Mouse (Mus musculus) C2C12 (cell line): ENCODE data around the gene Pawr. TPM values are rescaled to one million over a fixed set of nuclear protein-coding genes. Genes with fewer than 3 reads are reported as not detected.

Experiments used
- H3K27me3 ChIP-seq: one replicate; pipeline ENCODE4 v1.6.1; 2011; ENCODE audit not compliant: control insufficient read depth, insufficient read depth, insufficient read length
- H3K36me3 ChIP-seq: one replicate; pipeline ENCODE4 v1.6.1; 2011; ENCODE audit not compliant: control insufficient read depth, insufficient read depth
- H3K4me3 ChIP-seq: one replicate; pipeline ENCODE4 v1.5.1; 2011; ENCODE audit warnings: mild to moderate bottlenecking, control low read depth; ENCODE audit not compliant: poor library complexity, insufficient read depth, severe bottlenecking
- H3K79me2 ChIP-seq: one replicate; pipeline ENCODE4 v1.6.1; 2011; ENCODE audit not compliant: control insufficient read depth, insufficient read depth
- H3K79me3 ChIP-seq: one replicate; pipeline ENCODE4 v1.6.1; 2011; ENCODE audit warnings: low read depth, control low read depth
- H3ac ChIP-seq: one replicate; pipeline ENCODE3; 2011; ENCODE audit warnings: low read depth; ENCODE audit not compliant: control insufficient read depth, insufficient read length
- CEBPB ChIP-seq: IDR thresholded peaks from one replicate; pipeline ENCODE4 v1.6.1; 2011; ENCODE audit warnings: low read depth, mild to moderate bottlenecking, control low read depth, moderate library complexity
- CTCF ChIP-seq: IDR thresholded peaks from one replicate; pipeline ENCODE4 v1.5.1; 2011; ENCODE audit not compliant: control insufficient read depth, insufficient read depth, insufficient read length
- FOSL1 ChIP-seq: IDR thresholded peaks from one replicate; pipeline ENCODE4 v1.8.0; 2011; ENCODE audit warnings: mild to moderate bottlenecking, low read length; ENCODE audit not compliant: poor library complexity, insufficient read depth, severe bottlenecking
- MAX ChIP-seq: IDR thresholded peaks from one replicate; pipeline ENCODE4 v1.6.1; 2011; ENCODE audit warnings: mild to moderate bottlenecking, control low read depth
- MYOD1 ChIP-seq: IDR thresholded peaks from one replicate; pipeline ENCODE4 v1.6.1; 2011; ENCODE audit warnings: low read depth; ENCODE audit not compliant: control insufficient read depth, insufficient read length
- MYOG ChIP-seq: IDR thresholded peaks from one replicate; pipeline ENCODE4 v1.6.1; 2011; ENCODE audit not compliant: control insufficient read depth, insufficient read length; ENCODE audit errors: extremely low read depth
- USF1 ChIP-seq: IDR thresholded peaks from one replicate; pipeline ENCODE4 v1.6.1; 2011; ENCODE audit warnings: low read depth, mild to moderate bottlenecking, control low read depth, moderate library complexity
- polyA plus RNA-seq: library from polyadenylated mRNA; unstranded; fragments of >200 nt; fragmentation: generic; extraction: Trizol; gene quantifications from one replicate; pipeline ENCODE4 v1.2.1, GENCODE M21; 2012; ENCODE audit warnings: missing spikeins

The Pawr gene
- polyA plus RNA-seq, 1 experiment, result 4.2 TPM

DNA sequence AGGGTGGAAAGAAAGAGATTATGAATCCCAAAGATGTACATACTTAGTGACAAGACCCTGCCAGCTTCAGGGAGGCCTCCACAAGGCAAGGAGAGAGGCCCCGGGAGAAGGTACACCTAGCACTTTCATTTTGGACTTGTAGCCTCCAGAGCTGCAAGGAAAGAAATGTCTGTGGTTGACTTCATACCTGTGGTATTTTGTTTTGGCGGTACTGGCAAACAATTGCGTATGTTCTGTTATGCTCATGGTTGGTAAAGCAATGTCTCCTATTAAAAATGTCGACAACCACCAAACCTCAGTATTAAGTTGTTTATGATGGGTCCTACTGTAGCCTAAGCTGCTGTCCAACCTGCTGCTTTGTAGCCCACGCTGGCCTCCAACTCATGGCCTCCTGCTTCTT is 40.9 kb downstream of the Pawr start:
- no peaks in the 10 kb centered on the region for H3K79me3 ChIP-seq
- H3K4me3 ChIP-seq, result no peak overlapping the region
- TF ChIP-seq CEBPB, result no peak
- TF ChIP-seq USF1, result no peak
- no peak for TF ChIP-seq CTCF
- TF ChIP-seq MYOG, result no peak
- TF ChIP-seq MYOD1, result no peak
- no peak for TF ChIP-seq MAX
- TF ChIP-seq FOSL1, result no peak

DNA sequence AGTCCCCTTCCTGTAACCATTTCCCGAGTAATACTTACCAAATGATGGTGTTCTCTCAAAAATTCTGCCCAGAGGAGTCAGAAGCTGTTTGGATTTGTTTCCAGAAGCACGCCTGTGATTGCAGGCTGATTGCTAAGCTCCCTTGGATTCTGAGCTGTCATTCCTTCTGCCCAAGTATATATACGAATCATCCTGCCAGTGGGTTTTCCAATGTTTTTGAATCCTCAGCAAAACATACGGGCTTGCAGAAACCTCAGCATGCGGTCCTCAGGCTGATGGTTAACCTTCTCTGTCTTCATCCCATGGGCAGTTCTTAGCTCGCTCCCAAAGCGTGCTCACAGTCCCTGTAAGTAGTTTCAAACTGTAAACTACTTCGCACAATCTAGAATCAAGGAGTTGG is 43.9 kb downstream of the Pawr start:
- Histone ChIP-seq H3K4me3 (no peak overlapping the region), H3K79me3 (no peaks in the 10 kb centered on the region), H3K27me3 (no peaks in the 10 kb centered on the region), H3ac (no peak overlapping the region), H3K79me2 (no peaks in the 10 kb centered on the region), H3K36me3 (no peaks in the 10 kb centered on the region)
- TF ChIP-seq MYOG, result no peak
- no peak for TF ChIP-seq FOSL1
- TF ChIP-seq USF1, result no peak
- TF ChIP-seq MAX, result no peak
- TF ChIP-seq MYOD1, result no peak
- TF ChIP-seq CTCF, result no peak
- no peak for TF ChIP-seq CEBPB

More for the DNA sequence above, 40.9 kb downstream of the Pawr start:
- no peaks in the 10 kb centered on the region for H3K79me2 ChIP-seq
- no peaks in the 10 kb centered on the region for H3K27me3 ChIP-seq
- H3ac ChIP-seq, result no peak overlapping the region
- no peaks in the 10 kb centered on the region for H3K36me3 ChIP-seq

DNA sequence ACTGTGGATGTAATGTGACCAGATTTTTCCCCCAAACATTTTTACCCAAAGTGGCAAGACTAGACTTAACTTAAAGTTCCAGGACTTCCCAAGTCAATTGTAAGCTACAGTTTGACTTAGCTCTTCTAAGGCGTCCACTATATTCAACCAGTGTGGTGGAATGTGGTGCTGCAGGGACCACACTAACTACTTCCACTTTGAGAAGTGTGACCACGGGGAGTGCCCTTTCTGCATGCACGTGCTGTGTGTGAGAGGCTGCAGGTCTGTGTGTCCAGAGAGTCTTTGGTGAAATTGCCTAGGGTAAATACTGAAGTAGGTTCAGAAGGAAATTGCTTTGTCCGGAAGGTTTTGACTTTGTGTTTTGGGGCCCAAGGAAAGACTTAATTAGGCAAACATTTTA is 44.4 kb downstream of the Pawr start:
- no peak overlapping the region for H3ac ChIP-seq
- no peaks in the 10 kb centered on the region for H3K36me3 ChIP-seq
- no peak overlapping the region for H3K4me3 ChIP-seq
- no peaks in the 10 kb centered on the region for H3K79me3 ChIP-seq
- no peaks in the 10 kb centered on the region for H3K79me2 ChIP-seq
- TF ChIP-seq MYOG, result no peak
- TF ChIP-seq CTCF, result no peak
- TF ChIP-seq USF1, result no peak
- no peak for TF ChIP-seq FOSL1
- TF ChIP-seq MAX, result no peak
- no peak for TF ChIP-seq CEBPB
- no peak for TF ChIP-seq MYOD1
- H3K27me3 ChIP-seq, result no peaks in the 10 kb centered on the region

DNA sequence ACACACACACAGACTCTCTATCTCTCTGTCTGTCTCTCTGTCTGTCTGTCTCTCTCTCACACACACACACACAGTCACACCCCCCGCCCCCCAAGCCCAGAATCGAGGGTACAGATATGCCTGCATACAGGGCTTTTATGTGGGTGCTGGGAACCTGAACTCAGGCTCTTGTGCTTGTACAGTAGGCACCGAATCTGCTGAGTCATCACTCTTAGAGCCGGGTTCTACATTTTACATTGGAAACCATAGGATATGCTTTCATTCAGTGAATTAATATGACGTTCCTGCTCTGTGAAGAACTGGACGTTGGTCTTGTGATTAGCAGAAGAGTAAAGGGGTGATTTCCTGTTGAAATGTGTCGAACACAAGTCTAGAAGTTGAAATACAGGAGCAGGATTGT is 45.4 kb downstream of the Pawr start:
- Histone ChIP-seq H3K4me3 (no peak overlapping the region), H3ac (no peak overlapping the region), H3K27me3 (no peaks in the 10 kb centered on the region), H3K79me2 (no peaks in the 10 kb centered on the region), H3K79me3 (no peaks in the 10 kb centered on the region), H3K36me3 (no peaks in the 10 kb centered on the region)
- TF ChIP-seq MYOG (no peak), MYOD1 (no peak)

DNA sequence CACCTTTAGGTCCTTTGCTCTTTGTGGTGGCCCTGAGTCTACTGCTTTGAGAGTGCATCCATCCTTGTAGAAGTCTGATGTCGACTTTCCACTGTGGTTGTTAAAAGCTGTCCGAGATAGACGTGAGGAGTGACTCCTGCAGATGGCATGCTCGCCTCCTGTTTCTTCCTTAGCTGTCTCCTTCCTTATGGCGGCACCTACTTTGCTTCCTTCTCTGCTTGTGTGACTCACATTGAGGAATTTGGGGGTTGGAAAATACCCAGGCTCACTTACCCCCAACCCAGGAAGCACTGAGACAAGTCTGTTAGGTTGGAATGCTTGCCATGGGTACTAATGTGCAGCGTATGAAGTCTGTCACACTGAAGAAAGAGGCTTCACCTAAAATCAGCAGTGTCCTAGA is 46.1 kb downstream of the Pawr start:
- H3ac ChIP-seq, result no peak overlapping the region
- TF ChIP-seq MYOG, result no peak
- no peak for TF ChIP-seq CTCF
- no peak for TF ChIP-seq USF1
- no peak for TF ChIP-seq FOSL1
- no peak for TF ChIP-seq MAX
- TF ChIP-seq MYOD1, result no peak
- TF ChIP-seq CEBPB, result no peak
- H3K79me2 ChIP-seq, result no peaks in the 10 kb centered on the region
- H3K4me3 ChIP-seq, result no peak overlapping the region
- H3K79me3 ChIP-seq, result no peaks in the 10 kb centered on the region
- no peaks in the 10 kb centered on the region for H3K36me3 ChIP-seq
- H3K27me3 ChIP-seq, result no peaks in the 10 kb centered on the region

DNA sequence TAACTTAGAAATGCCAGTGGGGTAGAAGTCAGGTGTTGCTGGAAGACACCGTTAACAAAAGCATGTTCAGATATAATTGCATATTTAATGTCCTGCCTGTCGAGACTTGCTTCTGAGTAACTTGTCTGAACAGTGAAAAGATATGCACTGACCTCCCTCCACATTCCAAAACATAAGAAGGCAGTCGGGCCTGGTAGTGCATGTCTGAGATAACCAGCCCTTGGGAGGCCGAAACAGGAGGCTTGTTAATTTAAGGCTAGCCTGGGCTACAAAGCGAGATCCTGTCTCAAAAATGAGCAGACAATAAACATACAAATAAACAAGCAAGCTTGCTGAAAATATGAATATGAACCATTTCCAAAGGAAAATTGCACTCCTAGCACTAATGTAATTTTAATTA is 46.6 kb downstream of the Pawr start:
- H3K79me2 ChIP-seq, result no peaks in the 10 kb centered on the region
- H3K79me3 ChIP-seq, result no peaks in the 10 kb centered on the region
- TF ChIP-seq USF1 (no peak), MYOD1 (no peak), CTCF (no peak), MAX (no peak), FOSL1 (no peak), CEBPB (no peak), MYOG (no peak)
- H3K4me3 ChIP-seq, result no peak overlapping the region
- no peaks in the 10 kb centered on the region for H3K36me3 ChIP-seq
- H3ac ChIP-seq, result no peak overlapping the region
- H3K27me3 ChIP-seq, result no peaks in the 10 kb centered on the region
